Mouse (Mus musculus): ENCODE measurements around the gene Stoml3. TPM values are rescaled to one million over a fixed set of nuclear protein-coding genes. Genes with fewer than 3 reads are reported as not detected.

Gene Stoml3
- polyA plus RNA-seq, 1 experiment from 2014 or later: not detected

DNA sequence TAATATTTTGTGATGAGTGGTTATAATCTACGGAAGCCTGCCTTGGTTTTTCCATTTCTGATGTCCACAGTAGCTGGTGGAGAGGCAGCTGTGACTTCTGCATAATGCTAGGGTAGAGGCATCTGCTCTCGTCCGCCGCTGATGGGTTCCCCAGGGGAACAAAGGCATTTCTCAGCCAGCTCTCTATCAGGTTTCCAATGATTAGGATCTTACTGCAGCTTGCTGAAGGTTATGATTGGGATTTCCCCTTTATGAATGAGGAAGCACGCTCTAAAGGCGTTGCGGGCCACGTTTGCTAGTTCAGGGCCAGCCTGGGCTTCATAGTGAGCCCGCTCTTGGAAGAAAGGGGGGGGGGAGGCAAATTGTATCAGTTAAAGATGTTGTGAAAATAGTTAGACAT is 22.0 kb upstream of the Stoml3 start:
- Histone ChIP-seq H3K4me1 (ENCODE audit: control insufficient read depth, insufficient read depth, low read length) (peaks cover 22% of the 10 kb centered on the region), H3K27ac (ENCODE audit: low read length) (no peak overlapping the region), H3K36me3 (ENCODE audit: control insufficient read depth, insufficient read depth, low read length) (peaks cover 9% of the 10 kb centered on the region; the same call in 1 of the 2 replicates), H3K4me3 (ENCODE audit: low read depth, low read length) (no peak overlapping the region), H3K27me3 (ENCODE audit: control insufficient read depth, insufficient read depth, low read length) (no peaks in the 10 kb centered on the region), H3K4me2 (replicated peaks; ENCODE audit: low read depth, low read length) (no peak overlapping the region), H3K9ac (replicated peaks; ENCODE audit: low read depth, low read length) (no peak overlapping the region), H3K9me3 (ENCODE audit: control insufficient read depth, low read depth, low read length) (no peaks in the 10 kb centered on the region)
- 74% methylated on average over 9 of the region's 9 CpGs for WGBS
- no peak for ATAC-seq (ENCODE audit: insufficient number of reproducible peaks, insufficient read depth, low FRiP score, low read depth)

DNA sequence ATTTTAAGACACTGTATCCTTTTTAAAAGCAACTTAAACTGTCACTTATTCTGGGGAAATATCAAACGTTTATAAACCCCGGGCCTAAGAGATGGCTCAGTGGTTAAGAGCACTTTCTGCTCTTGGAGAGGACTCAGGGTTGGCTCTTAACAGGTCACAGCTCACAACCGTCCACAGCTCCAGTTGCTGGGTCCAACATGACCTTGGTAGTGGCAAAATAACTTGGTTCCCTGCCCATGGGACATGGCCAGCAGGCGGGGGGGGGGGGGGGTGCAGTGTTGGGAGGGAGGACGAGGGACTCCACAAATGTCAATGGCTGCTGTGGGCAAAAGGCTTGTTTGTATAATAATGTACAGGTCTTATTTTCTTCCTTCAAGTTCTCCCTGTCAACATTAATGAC is 21.1 kb upstream of the Stoml3 start:
- peaks cover 18% of the 10 kb centered on the region for H3K4me1 ChIP-seq (ENCODE audit: control insufficient read depth, insufficient read depth, low read length)
- no peak overlapping the region for H3K27ac ChIP-seq (ENCODE audit: low read length)
- H3K4me3 ChIP-seq (ENCODE audit: low read depth, low read length): no peak overlapping the region
- no peaks in the 10 kb centered on the region for H3K27me3 ChIP-seq (ENCODE audit: control insufficient read depth, insufficient read depth, low read length)
- H3K9me3 ChIP-seq (ENCODE audit: control insufficient read depth, low read depth, low read length): no peaks in the 10 kb centered on the region
- peaks cover 16% of the 10 kb centered on the region for H3K36me3 ChIP-seq (ENCODE audit: control insufficient read depth, insufficient read depth, low read length)
- H3K9ac ChIP-seq (replicated peaks; ENCODE audit: low read depth, low read length): no peak overlapping the region
- H3K4me2 ChIP-seq (replicated peaks; ENCODE audit: low read depth, low read length): no peak overlapping the region
- ATAC-seq (ENCODE audit: insufficient number of reproducible peaks, insufficient read depth, low FRiP score, low read depth): no peak
- WGBS: 73% methylated on average over 5 of the region's 5 CpGs

DNA sequence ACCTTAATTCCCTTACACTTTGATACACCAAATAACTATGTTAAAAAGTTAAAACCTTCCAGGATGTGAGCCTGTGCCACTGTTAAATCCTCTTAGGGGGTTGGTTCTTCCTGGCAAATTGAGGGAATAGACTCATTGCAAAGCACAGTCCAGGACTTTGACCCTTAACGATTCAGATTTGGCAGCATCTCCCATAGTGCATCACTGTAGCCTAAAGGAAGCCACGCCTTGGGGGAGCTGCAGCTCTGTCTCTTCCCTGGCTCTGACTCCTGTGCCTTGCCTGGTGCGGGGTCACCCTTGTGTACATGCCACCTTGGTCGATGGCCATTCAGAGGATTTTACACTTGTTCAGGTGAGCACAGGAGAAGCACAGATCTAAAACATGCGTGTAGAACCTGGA is 18.8 kb upstream of the Stoml3 start:
- WGBS: 87% methylated on average over 5 of the region's 5 CpGs
- ATAC-seq (ENCODE audit: insufficient number of reproducible peaks, insufficient read depth, low FRiP score, low read depth): no peak

DNA sequence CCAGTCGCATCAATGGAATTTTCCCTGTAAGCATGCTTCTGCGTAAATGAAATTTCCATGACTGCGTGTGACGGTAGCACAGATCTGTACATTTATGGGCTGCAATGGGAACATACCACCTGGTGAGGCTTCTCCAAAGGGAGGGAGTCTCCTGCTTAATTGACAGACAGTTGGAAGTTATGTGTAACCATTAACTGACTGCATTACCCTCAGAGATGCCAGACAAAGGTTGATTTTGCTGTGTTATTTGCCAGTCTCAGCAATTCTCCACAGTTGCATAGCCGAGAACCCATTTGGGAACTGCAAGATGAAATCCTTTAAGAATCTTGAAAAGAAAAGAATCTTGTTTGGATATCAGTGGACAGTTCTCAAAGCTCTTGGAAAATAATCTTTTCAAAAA is 16.4 kb upstream of the Stoml3 start:
- no peak for ATAC-seq (ENCODE audit: insufficient number of reproducible peaks, insufficient read depth, low FRiP score, low read depth)
- Histone ChIP-seq H3K9ac (replicated peaks; ENCODE audit: low read depth, low read length) (no peak overlapping the region), H3K36me3 (ENCODE audit: control insufficient read depth, insufficient read depth, low read length) (peaks cover 48% of the 10 kb centered on the region), H3K4me1 (ENCODE audit: control insufficient read depth, insufficient read depth, low read length) (0 out of 2 replicates have a peak, but pooled peaks cover 3% of the 10 kb centered on the region), H3K4me2 (replicated peaks; ENCODE audit: low read depth, low read length) (no peak overlapping the region), H3K27me3 (ENCODE audit: control insufficient read depth, insufficient read depth, low read length) (no peaks in the 10 kb centered on the region), H3K9me3 (ENCODE audit: control insufficient read depth, low read depth, low read length) (no peaks in the 10 kb centered on the region), H3K4me3 (ENCODE audit: low read depth, low read length) (no peak overlapping the region), H3K27ac (ENCODE audit: low read length) (no peak overlapping the region)
- 96% methylated on average over 5 of the region's 5 CpGs for WGBS

More for the DNA sequence above, 18.8 kb upstream of the Stoml3 start:
- H3K27me3 ChIP-seq (ENCODE audit: control insufficient read depth, insufficient read depth, low read length): no peaks in the 10 kb centered on the region
- no peak overlapping the region for H3K27ac ChIP-seq (ENCODE audit: low read length)
- H3K4me2 ChIP-seq (replicated peaks; ENCODE audit: low read depth, low read length): no peak overlapping the region
- no peak overlapping the region for H3K4me3 ChIP-seq (ENCODE audit: low read depth, low read length)
- no peaks in the 10 kb centered on the region for H3K9me3 ChIP-seq (ENCODE audit: control insufficient read depth, low read depth, low read length)
- H3K4me1 ChIP-seq (ENCODE audit: control insufficient read depth, insufficient read depth, low read length): peaks cover 17% of the 10 kb centered on the region; the same call in 1 of the 2 replicates
- peaks cover 36% of the 10 kb centered on the region for H3K36me3 ChIP-seq (ENCODE audit: control insufficient read depth, insufficient read depth, low read length)
- H3K9ac ChIP-seq (replicated peaks; ENCODE audit: low read depth, low read length): no peak overlapping the region

GRCm38 (mm10) chr3:53474179-53474578 is 14.3 kb upstream of the Stoml3 start:
- no peaks in the 10 kb centered on the region for H3K27me3 ChIP-seq (ENCODE audit: control insufficient read depth, insufficient read depth, low read length)
- H3K27ac ChIP-seq (ENCODE audit: low read length): no peak overlapping the region
- H3K36me3 ChIP-seq (ENCODE audit: control insufficient read depth, insufficient read depth, low read length): peaks cover 61% of the 10 kb centered on the region
- H3K4me3 ChIP-seq (ENCODE audit: low read depth, low read length): no peak overlapping the region
- H3K9me3 ChIP-seq (ENCODE audit: control insufficient read depth, low read depth, low read length): no peaks in the 10 kb centered on the region
- no peak overlapping the region for H3K9ac ChIP-seq (replicated peaks; ENCODE audit: low read depth, low read length)
- WGBS: 78% methylated on average over 4 of the region's 4 CpGs
- no peak overlapping the region for H3K4me2 ChIP-seq (replicated peaks; ENCODE audit: low read depth, low read length)
- ATAC-seq (ENCODE audit: insufficient number of reproducible peaks, insufficient read depth, low FRiP score, low read depth): no peak
- H3K4me1 ChIP-seq (ENCODE audit: control insufficient read depth, insufficient read depth, low read length): no peaks in the 10 kb centered on the region

DNA sequence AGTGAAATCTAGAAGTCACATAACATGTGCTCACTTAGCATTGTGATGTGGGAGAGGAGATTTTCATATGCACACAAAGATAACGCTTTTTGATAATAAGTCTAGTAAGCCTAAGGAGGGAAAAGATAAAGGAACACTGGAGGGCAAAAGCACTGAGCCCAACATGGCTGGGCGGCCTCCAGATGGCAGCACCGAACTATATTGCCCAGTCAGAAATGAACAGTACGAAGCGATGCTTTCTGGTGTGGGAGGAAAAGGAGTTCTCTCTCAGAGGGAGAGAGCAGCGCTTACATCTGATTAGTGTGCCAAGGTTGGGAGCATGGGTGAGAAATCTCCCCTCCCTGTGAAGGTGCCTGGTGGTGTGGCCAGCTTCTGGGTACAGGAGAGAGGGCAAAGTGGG is 12.6 kb upstream of the Stoml3 start:
- Histone ChIP-seq H3K4me2 (replicated peaks; ENCODE audit: low read depth, low read length) (no peak overlapping the region), H3K4me1 (ENCODE audit: control insufficient read depth, insufficient read depth, low read length) (no peaks in the 10 kb centered on the region), H3K36me3 (ENCODE audit: control insufficient read depth, insufficient read depth, low read length) (peaks cover 65% of the 10 kb centered on the region), H3K4me3 (ENCODE audit: low read depth, low read length) (no peak overlapping the region), H3K9ac (replicated peaks; ENCODE audit: low read depth, low read length) (no peak overlapping the region), H3K9me3 (ENCODE audit: control insufficient read depth, low read depth, low read length) (no peaks in the 10 kb centered on the region), H3K27me3 (ENCODE audit: control insufficient read depth, insufficient read depth, low read length) (no peaks in the 10 kb centered on the region), H3K27ac (ENCODE audit: low read length) (no peak overlapping the region)
- no peak for ATAC-seq (ENCODE audit: insufficient number of reproducible peaks, insufficient read depth, low FRiP score, low read depth)
- 49% methylated on average over 6 of the region's 6 CpGs for WGBS

DNA sequence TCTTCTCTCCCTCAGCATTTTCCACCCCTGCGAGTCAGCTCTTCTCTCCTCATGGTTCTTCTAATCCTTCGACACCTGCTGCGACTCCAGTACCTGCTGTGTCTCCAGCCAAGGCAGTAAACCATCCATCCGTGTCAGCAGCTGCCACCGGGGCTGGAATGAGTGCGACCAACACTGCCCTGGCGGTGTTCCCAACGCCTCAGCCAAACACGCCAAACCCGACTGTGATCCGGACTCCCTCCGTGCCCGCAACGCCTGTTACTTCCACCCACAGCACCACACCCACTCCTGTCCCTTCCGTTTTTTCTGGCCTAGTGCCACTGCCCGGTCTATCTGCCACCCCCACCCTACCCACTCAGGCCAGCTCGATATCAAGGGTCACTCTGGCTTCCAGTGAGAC is 11.0 kb upstream of the Stoml3 start:
- Histone ChIP-seq H3K4me1 (ENCODE audit: control insufficient read depth, insufficient read depth, low read length) (no peaks in the 10 kb centered on the region), H3K9ac (replicated peaks; ENCODE audit: low read depth, low read length) (no peak overlapping the region), H3K4me3 (ENCODE audit: low read depth, low read length) (no peak overlapping the region), H3K27ac (ENCODE audit: low read length) (no peak overlapping the region), H3K9me3 (ENCODE audit: control insufficient read depth, low read depth, low read length) (no peaks in the 10 kb centered on the region), H3K4me2 (replicated peaks; ENCODE audit: low read depth, low read length) (no peak overlapping the region), H3K27me3 (ENCODE audit: control insufficient read depth, insufficient read depth, low read length) (no peaks in the 10 kb centered on the region), H3K36me3 (ENCODE audit: control insufficient read depth, insufficient read depth, low read length) (peaks cover 64% of the 10 kb centered on the region)
- WGBS: 89% methylated on average over 17 of the region's 17 CpGs
- no peak for ATAC-seq (ENCODE audit: insufficient number of reproducible peaks, insufficient read depth, low FRiP score, low read depth)

DNA sequence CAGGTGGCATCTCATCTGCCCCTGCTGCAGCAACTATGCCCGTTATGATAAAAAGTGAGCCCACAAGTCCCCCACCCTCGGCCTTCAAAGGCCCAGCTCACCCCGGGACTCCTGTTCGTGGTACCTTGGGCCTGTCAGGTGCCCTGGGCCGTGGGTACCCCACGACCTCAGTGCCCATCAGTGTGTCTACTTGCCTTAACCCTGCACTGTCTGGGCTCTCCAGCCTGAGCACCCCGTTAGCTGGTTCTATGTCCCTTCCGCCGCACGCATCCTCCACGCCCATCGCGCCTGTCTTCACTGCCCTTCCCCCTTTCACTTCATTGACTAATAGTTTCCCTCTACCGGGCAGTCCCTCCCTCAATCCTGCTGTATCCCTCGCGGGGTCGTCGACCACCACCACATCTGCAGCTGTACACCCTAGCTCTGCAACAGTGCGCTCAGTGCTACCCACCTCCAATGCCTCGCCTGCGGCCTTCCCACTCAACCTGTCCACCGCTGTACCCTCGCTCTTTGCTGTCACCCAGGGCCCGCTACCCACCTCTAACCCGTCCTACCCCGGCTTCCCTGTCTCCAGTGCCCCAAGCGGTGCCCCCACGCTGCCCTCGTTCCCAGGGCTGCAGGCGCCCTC is 9.9 kb upstream of the Stoml3 start:
- Histone ChIP-seq H3K27ac (ENCODE audit: low read length) (no peak overlapping the region), H3K36me3 (ENCODE audit: control insufficient read depth, insufficient read depth, low read length) (peaks cover 53% of the 10 kb centered on the region), H3K9me3 (ENCODE audit: control insufficient read depth, low read depth, low read length) (no peaks in the 10 kb centered on the region), H3K4me2 (replicated peaks; ENCODE audit: low read depth, low read length) (no peak overlapping the region), H3K4me1 (ENCODE audit: control insufficient read depth, insufficient read depth, low read length) (no peaks in the 10 kb centered on the region), H3K4me3 (ENCODE audit: low read depth, low read length) (no peak overlapping the region), H3K9ac (replicated peaks; ENCODE audit: low read depth, low read length) (no peak overlapping the region), H3K27me3 (ENCODE audit: control insufficient read depth, insufficient read depth, low read length) (no peaks in the 10 kb centered on the region)
- 96% methylated on average over 30 of the region's 30 CpGs for WGBS
- ATAC-seq (ENCODE audit: insufficient number of reproducible peaks, insufficient read depth, low FRiP score, low read depth): no peak

Data from stomach, embryonic 14.5 days (tissue).